Mouse (Mus musculus) hindbrain, postnatal 0 days (tissue): ENCODE results near the gene Slc17a3. TPM values are rescaled to one million over a fixed set of nuclear protein-coding genes. Genes with fewer than 3 reads are reported as not detected.
A peak's percentile ranks its signal among the peaks of the same experiment; 100 is the strongest.

ENCODE experiments used
- ATAC-seq: fragments of 200-750 bp; cut with Nextera tagmentation; 2 replicates; pipeline ENCODE4 v1.8.0; 2017; ENCODE audit warnings: mild to moderate bottlenecking, moderate TSS enrichment, moderate library complexity
- DNase-seq: peaks from one replicate; pipeline ENCODE4 v3.0.0-alpha.2; 2015; ENCODE audit warnings: low spot score
- H3K27ac ChIP-seq: fragments of 300-500 bp; sonication (generic); 2 replicates; pipeline ENCODE4 v1.5.1; 2014; ENCODE audit warnings: mild to moderate bottlenecking
- H3K27me3 ChIP-seq: fragments of 300-500 bp; sonication (generic); 2 replicates; pipeline ENCODE4 v1.6.1; 2014; ENCODE audit warnings: low read length, mixed read lengths; ENCODE audit not compliant: insufficient read depth
- H3K36me3 ChIP-seq: fragments of 300-500 bp; sonication (generic); 2 replicates; pipeline ENCODE4 v1.6.1; 2014; ENCODE audit warnings: low read length, mixed read lengths; ENCODE audit not compliant: insufficient read depth
- H3K4me1 ChIP-seq: fragments of 300-500 bp; sonication (generic); 2 replicates; pipeline ENCODE4 v1.6.1; 2014; ENCODE audit warnings: antibody characterized with exemption, low read length, mixed read lengths; ENCODE audit not compliant: insufficient read depth
- H3K4me2 ChIP-seq: fragments of 300-500 bp; sonication (generic); 2 replicates; pipeline ENCODE4 v1.6.1; 2014; ENCODE audit warnings: low read depth, mild to moderate bottlenecking, low read length, moderate library complexity, mixed read lengths
- H3K4me3 ChIP-seq: fragments of 300-500 bp; sonication (generic); 2 replicates; pipeline ENCODE4 v1.5.1; 2014; ENCODE audit warnings: low read length
- H3K9ac ChIP-seq: fragments of 300-500 bp; sonication (generic); replicated peaks from 2 replicates; pipeline ENCODE4 v1.6.1; 2014; ENCODE audit warnings: mild to moderate bottlenecking, low read length, moderate library complexity, mixed read lengths
- H3K9me3 ChIP-seq: fragments of 300-500 bp; sonication (generic); 2 replicates; pipeline ENCODE4 v1.6.1; 2016; ENCODE audit warnings: low read length, mixed read lengths
- CTCF ChIP-seq: IDR thresholded peaks from 2 replicates; pipeline ENCODE4 v1.5.1; 2016; ENCODE audit warnings: antibody characterized with exemption, control low read depth, low read depth
- WGBS: fragments of 180-500 bp; shearing (Covaris S2); extraction: QIAGEN DNeasy Blood & Tissue Kit; methylation state at CpG from one replicate; pipeline ENCODE4 v1.1.7; 2014; 5-methylcytosine and 5-hydroxymethylcytosine counted together
- polyA plus RNA-seq: library from polyadenylated mRNA; unstranded; fragments of >200 nt; fragmentation: Nextera tagmentation; extraction: Ambion mirVana; gene quantifications from 2 replicates; pipeline ENCODE4 v1.2.1, GENCODE M21; 2015
- total RNA-seq: library from RNA; depleted of rRNA; stranded (reverse); fragments of >200 nt; gene quantifications from 2 replicates; pipeline ENCODE4 v1.2.3, GENCODE M21; 2014; rRNA removed

Gene Slc17a3
- total and polyA plus RNA-seq, 2 experiments from 2014 or later, result not detected

GRCm38 (mm10) chr13:23893269-23893593 is 54.0 kb downstream of the Slc17a3 start:
- 21% methylated on average over 4 of the region's 4 CpGs for WGBS
- H3K9ac ChIP-seq, result no peak overlapping the region
- no peaks in the 10 kb centered on the region for H3K27me3 ChIP-seq
- no peaks in the 10 kb centered on the region for H3K9me3 ChIP-seq
- no peaks in the 10 kb centered on the region for H3K36me3 ChIP-seq
- no peak overlapping the region for H3K4me2 ChIP-seq
- no peak overlapping the region for H3K4me3 ChIP-seq
- ATAC-seq, result 0 out of 2 replicates have a peak, but pooled peaks have one; percentile 15
- no peak for TF ChIP-seq CTCF
- H3K4me1 ChIP-seq, result no peaks in the 10 kb centered on the region
- H3K27ac ChIP-seq, result no peak overlapping the region
- DNase-seq, result no peak

- H3K27me3 ChIP-seq, result no peaks in the 10 kb centered on the region
- H3K9me3 ChIP-seq, result no peaks in the 10 kb centered on the region
- no peak overlapping the region for H3K4me2 ChIP-seq
- no peaks in the 10 kb centered on the region for H3K4me1 ChIP-seq
- no peak for ATAC-seq
- H3K27ac ChIP-seq, result no peak overlapping the region
- 27% methylated on average over 6 of the region's 6 CpGs for WGBS
- no peak overlapping the region for H3K9ac ChIP-seq
- DNase-seq, result no peak
- TF ChIP-seq CTCF, result no peak
- no peak overlapping the region for H3K4me3 ChIP-seq
- H3K36me3 ChIP-seq, result no peaks in the 10 kb centered on the region
Measured at GRCm38 (mm10) chr13:23898242-23898641, 59.0 kb downstream of the Slc17a3 start.

GRCm38 (mm10) chr13:23906906-23907305 is 67.7 kb downstream of the Slc17a3 start:
- Histone ChIP-seq H3K27me3 (no peaks in the 10 kb centered on the region), H3K4me3 (no peak overlapping the region), H3K27ac (no peak overlapping the region), H3K9ac (no peak overlapping the region), H3K36me3 (no peaks in the 10 kb centered on the region), H3K9me3 (no peaks in the 10 kb centered on the region), H3K4me2 (no peak overlapping the region), H3K4me1 (no peaks in the 10 kb centered on the region)
- no peak for DNase-seq
- ATAC-seq, result no peak
- TF ChIP-seq CTCF, result no peak
- WGBS, result 94% methylated on average over 5 of the region's 5 CpGs

GRCm38 (mm10) chr13:23910121-23910520 is 70.9 kb downstream of the Slc17a3 start:
- ATAC-seq (no peak), DNase-seq (no peak)
- no peak overlapping the region for H3K4me2 ChIP-seq
- TF ChIP-seq CTCF, result no peak
- H3K27me3 ChIP-seq, result no peaks in the 10 kb centered on the region
- no peaks in the 10 kb centered on the region for H3K36me3 ChIP-seq
- WGBS, result 86% methylated on average over 5 of the region's 5 CpGs
- H3K4me3 ChIP-seq, result no peak overlapping the region
- no peaks in the 10 kb centered on the region for H3K9me3 ChIP-seq
- H3K4me1 ChIP-seq, result no peaks in the 10 kb centered on the region
- no peak overlapping the region for H3K27ac ChIP-seq
- no peak overlapping the region for H3K9ac ChIP-seq

Other genes with a start within 250 kb of the Slc17a3 start
- gene Hist1h2be, start 218.3 kb upstream of the Slc17a3 start, total RNA-seq, result 262 and 304 TPM in 2 replicates
- gene Hist1h2be, start 218.3 kb upstream of the Slc17a3 start, polyA plus RNA-seq, result 0.30 and 0.41 TPM in 2 replicates
- gene Hist1h1e, start 216.9 kb upstream of the Slc17a3 start, total RNA-seq, result 281 and 348 TPM in 2 replicates
- 20.1 and 21.9 TPM in 2 replicates for gene Hist1h1e, start 216.9 kb upstream of the Slc17a3 start, polyA plus RNA-seq
- gene Hist1h2ac, start 155.5 kb upstream of the Slc17a3 start, total RNA-seq, result 63.3 and 98.5 TPM in 2 replicates
- 0.30 and 0.38 TPM in 2 replicates for gene Hist1h2ac, start 155.5 kb upstream of the Slc17a3 start, polyA plus RNA-seq
- gene Hist1h2bc, start 155.2 kb upstream of the Slc17a3 start, total RNA-seq, result 189 and 295 TPM in 2 replicates
- gene Hist1h2bc, start 155.2 kb upstream of the Slc17a3 start, polyA plus RNA-seq, result 36.1 and 46.1 TPM in 2 replicates
- gene Hist1h1t, start 143.6 kb upstream of the Slc17a3 start, total RNA-seq, result 1.1 and 1.6 TPM in 2 replicates
- not detected in 2 replicates for gene Hist1h1t, start 143.6 kb upstream of the Slc17a3 start, polyA plus RNA-seq
- 1,149 and 1,400 TPM in 2 replicates for gene Hist1h4c, start 141.0 kb upstream of the Slc17a3 start, total RNA-seq
- 4.0 and 4.6 TPM in 2 replicates for gene Hist1h4c, start 141.0 kb upstream of the Slc17a3 start, polyA plus RNA-seq
- 3.2 and 11.1 TPM in 2 replicates for gene Hfe, start 128.6 kb upstream of the Slc17a3 start, total RNA-seq
- 7.9 and 8.6 TPM in 2 replicates for gene Hfe, start 128.6 kb upstream of the Slc17a3 start, polyA plus RNA-seq
- 508 and 626 TPM in 2 replicates for gene Hist1h1c, start 100.6 kb upstream of the Slc17a3 start, total RNA-seq
- gene Hist1h1c, start 100.6 kb upstream of the Slc17a3 start, polyA plus RNA-seq, result 31.4 and 35.4 TPM in 2 replicates
- gene Hist1h3c, start 93.8 kb upstream of the Slc17a3 start, total RNA-seq, result 1,362 and 1,480 TPM in 2 replicates
- 1.6 and 2.1 TPM in 2 replicates for gene Hist1h3c, start 93.8 kb upstream of the Slc17a3 start, polyA plus RNA-seq
- 1,454 and 1,759 TPM in 2 replicates for gene Hist1h2bb, start 92.7 kb upstream of the Slc17a3 start, total RNA-seq
- gene Hist1h2bb, start 92.7 kb upstream of the Slc17a3 start, polyA plus RNA-seq, result 0.49 and 0.55 TPM in 2 replicates
- 349 and 438 TPM in 2 replicates for gene Hist1h2ab, start 88.3 kb upstream of the Slc17a3 start, total RNA-seq
- gene Hist1h2ab, start 88.3 kb upstream of the Slc17a3 start, polyA plus RNA-seq, result 7.4 and 10.4 TPM in 2 replicates
- 956 and 1,079 TPM in 2 replicates for gene Hist1h3b, start 87.2 kb upstream of the Slc17a3 start, total RNA-seq
- 2.6 and 3.2 TPM in 2 replicates for gene Hist1h3b, start 87.2 kb upstream of the Slc17a3 start, polyA plus RNA-seq
- gene Hist1h4b, start 82.4 kb upstream of the Slc17a3 start, total RNA-seq, result 334 and 514 TPM in 2 replicates
- gene Hist1h4b, start 82.4 kb upstream of the Slc17a3 start, polyA plus RNA-seq, result 1.3 and 2.8 TPM in 2 replicates
- gene Hist1h4a, start 78.2 kb upstream of the Slc17a3 start, total RNA-seq, result 789 and 958 TPM in 2 replicates
- 0.53 TPM in 1 of 2 replicates, not detected in the other for gene Hist1h4a, start 78.2 kb upstream of the Slc17a3 start, polyA plus RNA-seq
- gene Hist1h3a, start 77.0 kb upstream of the Slc17a3 start, total RNA-seq, result 2,055 and 2,536 TPM in 2 replicates
- 1.5 and 2.1 TPM in 2 replicates for gene Hist1h3a, start 77.0 kb upstream of the Slc17a3 start, polyA plus RNA-seq
- 223 and 241 TPM in 2 replicates for gene Hist1h1a, start 75.8 kb upstream of the Slc17a3 start, total RNA-seq
- gene Hist1h1a, start 75.8 kb upstream of the Slc17a3 start, polyA plus RNA-seq, result 0.59 and 0.61 TPM in 2 replicates
- not detected in 2 replicates for gene Trim38, start 69.5 kb upstream of the Slc17a3 start, total RNA-seq
- gene Trim38, start 69.5 kb upstream of the Slc17a3 start, polyA plus RNA-seq, result not detected in 2 replicates
- not detected in 2 replicates for gene Slc17a2, start 32.4 kb upstream of the Slc17a3 start, total RNA-seq
- gene Slc17a2, start 32.4 kb upstream of the Slc17a3 start, polyA plus RNA-seq, result 0.10 TPM in 1 of 2 replicates, not detected in the other
- gene Slc17a1, start 28.3 kb downstream of the Slc17a3 start, total RNA-seq, result not detected in 2 replicates
- gene Slc17a1, start 28.3 kb downstream of the Slc17a3 start, polyA plus RNA-seq, result not detected in 2 replicates
- not detected in 2 replicates for gene Slc17a4, start 75.6 kb downstream of the Slc17a3 start, total RNA-seq
- not detected in 2 replicates for gene Slc17a4, start 75.6 kb downstream of the Slc17a3 start, polyA plus RNA-seq
- gene Hist1h2ba, start 94.7 kb downstream of the Slc17a3 start, total RNA-seq, result not detected in 2 replicates
- not detected in 2 replicates for gene Hist1h2ba, start 94.7 kb downstream of the Slc17a3 start, polyA plus RNA-seq
- gene Hist1h2aa, start 95.0 kb downstream of the Slc17a3 start, total RNA-seq, result not detected in 2 replicates
- gene Hist1h2aa, start 95.0 kb downstream of the Slc17a3 start, polyA plus RNA-seq, result not detected in 2 replicates
- gene Scgn, start 151.8 kb downstream of the Slc17a3 start, total RNA-seq, result 0.42 TPM in 1 of 2 replicates, not detected in the other
- 1.1 and 1.2 TPM in 2 replicates for gene Scgn, start 151.8 kb downstream of the Slc17a3 start, polyA plus RNA-seq